Mouse (Mus musculus) thymus, postnatal 0 days (tissue): ENCODE measurements around the gene Stpg1. TPM values are rescaled to one million over a fixed set of nuclear protein-coding genes. Genes with fewer than 3 reads are reported as not detected.

ENCODE experiments used
- DNase-seq: peaks from one replicate; pipeline ENCODE4 v3.0.0-alpha.2; 2015; ENCODE audit warnings: low spot score
- polyA plus RNA-seq: library from polyadenylated mRNA; unstranded; fragments of >200 nt; fragmentation: Nextera tagmentation; extraction: Ambion mirVana; gene quantifications from 2 replicates; pipeline ENCODE4 v1.2.1, GENCODE M21; 2015

Gene Stpg1
- 0.55 and 0.93 TPM in 2 replicates for polyA plus RNA-seq

DNA sequence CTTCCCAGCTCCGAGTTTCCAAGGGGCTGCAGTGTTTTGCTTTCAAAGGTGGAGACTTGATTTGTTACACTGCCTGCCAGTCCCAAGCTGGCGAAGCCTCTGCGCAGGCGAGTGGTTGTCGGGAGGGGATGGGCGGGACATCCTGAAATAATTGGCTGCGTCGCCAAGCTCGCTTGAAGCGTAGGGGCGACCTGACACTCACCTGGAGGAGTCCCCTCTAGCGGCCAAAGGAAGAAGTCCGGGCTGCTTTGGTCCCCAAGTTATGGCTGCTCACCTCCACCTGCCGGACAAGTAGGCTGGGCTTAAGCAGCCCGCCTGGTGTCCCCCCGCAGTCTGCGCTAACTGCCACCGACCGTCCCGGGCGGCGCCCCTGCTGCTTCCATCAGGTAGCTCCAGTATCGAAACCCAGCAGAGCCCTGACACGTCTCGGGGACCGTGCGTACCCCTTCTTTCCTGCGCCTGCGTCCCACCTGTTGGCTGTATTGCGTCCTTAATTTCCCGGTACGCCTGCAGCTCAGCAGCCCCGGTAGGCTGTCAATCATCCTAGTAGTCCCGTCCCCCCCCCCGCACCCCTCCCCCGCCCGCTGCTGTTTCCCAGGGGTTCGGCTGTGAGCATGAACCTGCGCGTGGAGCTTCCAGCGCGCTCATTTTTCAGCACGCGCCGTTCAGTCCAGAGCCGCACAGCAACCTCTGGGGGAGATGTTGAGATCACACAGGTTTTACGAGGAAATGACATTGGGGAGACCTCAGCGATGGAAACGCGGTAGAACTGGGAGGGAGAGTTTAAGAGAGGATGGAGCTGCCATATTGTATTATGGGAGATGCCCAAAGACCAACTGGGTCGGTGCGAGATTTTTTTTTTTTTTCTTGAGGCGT is at the start of gene Stpg1, which contains the start of gene Nipal3:
Gene Stpg1 (plus strand): TSS at position 270 of the 876 bp plus-strand sequence.
Gene Nipal3 (minus strand): TSS at position 518 of the 876 bp plus-strand sequence.
- DNase-seq: peak; percentile 94

DNA sequence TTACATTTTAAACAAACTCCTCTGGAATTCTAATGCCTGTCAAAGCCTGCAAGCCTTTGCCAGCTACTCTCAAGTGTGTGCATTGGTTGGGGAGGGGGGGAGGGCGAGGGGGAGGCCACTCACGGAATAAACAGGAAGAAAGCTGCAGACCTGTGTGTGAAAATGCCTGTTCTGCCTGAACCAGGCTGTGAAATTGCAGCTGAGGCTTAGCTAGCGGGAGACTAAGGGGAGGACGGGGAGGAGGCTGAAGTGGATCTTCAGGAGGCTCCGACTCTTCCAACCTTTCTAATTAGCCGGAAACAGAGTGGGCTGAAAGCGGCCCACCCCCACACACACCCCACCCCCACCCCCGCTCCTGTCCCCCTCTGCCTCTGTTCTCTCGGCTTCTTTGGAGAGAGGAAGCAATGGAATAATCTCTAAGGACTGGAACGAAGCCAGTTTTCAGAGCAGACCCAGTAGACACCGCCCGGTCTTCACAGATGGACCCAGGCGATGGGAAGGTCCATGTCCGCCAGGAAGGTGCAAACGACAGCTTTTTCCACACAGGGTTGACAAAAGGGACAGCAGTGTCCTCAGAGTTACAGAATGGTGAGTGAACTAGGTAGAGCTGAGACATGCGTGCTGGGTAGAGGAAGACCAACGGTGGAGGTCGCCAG is 43.1 kb upstream of the Stpg1 start:
- DNase-seq: no peak

DNA sequence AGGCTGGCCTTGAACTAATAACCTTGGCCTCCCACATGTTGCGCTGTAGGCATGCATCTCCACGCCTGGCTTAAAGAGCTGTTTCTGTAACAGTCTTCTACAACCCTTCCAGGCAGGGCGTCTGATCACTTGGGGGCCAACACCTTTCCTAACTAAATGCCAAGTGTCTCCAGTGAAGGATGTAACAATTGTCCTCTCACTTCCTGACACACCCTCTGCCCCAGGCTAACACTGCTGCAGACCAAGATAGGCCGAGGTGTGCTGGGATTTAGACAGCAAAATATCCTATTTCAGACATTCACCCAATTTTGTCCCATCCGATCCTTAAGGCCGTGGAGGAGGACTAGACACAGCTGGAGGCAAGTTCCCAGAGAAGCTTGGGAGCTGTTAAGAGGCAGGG is 41.4 kb upstream of the Stpg1 start:
- no peak for DNase-seq

DNA sequence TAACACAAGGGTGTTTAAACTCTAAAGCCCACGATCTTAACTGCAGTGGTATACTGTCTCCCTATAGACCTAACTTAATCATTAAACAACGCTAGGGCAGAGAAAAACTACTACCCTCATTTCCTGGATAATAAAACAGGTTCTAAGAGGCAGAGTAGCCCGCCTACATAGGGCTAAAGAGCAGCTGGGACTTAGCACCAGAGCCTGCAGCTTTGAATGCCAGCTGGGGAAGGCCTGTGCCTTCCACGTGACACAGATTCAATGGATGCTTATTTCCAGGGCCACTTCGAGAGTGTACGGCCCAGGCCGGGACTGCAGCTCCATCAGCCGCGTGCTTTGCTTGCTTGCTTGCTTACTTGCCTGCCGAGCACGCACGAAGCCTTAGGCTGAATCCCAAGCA is 41.0 kb upstream of the Stpg1 start:
- DNase-seq: no peak

DNA sequence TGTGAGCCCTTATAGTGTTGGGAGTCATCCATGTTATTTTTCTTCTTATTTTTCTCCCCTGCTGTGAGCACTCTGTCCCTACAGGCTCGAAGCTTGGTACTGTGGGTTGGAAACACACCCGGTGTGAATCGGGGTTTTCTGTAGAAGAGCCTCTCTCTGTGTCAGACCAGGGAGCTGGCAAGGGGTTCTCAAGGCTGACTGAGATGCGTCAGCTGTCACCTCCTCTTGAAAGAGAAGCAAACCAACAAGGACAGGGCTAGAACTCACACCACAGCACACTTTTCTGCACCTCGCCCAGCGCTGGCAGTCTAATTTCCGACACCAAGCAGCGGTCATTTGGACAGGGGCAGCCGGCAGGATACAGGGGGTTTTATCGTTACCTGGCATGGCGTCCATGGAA is 31.2 kb upstream of the Stpg1 start:
- no peak for DNase-seq

DNA sequence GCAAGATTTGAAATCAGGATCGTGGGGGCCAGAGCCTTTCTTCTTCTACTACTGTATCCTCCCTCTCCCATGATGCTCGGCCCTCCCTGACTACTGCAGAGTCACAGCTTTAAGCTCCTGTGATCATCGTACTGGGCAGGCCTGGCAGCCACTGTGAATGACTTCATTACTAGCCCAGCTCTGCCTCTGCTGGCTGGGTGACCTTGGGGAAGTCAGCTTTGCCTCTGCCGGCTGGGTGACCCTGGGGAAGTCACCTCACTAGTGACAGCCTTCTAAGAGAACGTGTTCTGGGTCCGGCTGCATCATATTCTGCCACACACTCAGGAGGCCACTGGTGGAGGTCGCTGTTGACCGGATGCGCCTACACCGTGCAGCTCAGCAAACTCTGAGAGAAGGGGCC is 16.7 kb upstream of the Stpg1 start:
- DNase-seq: no peak

DNA sequence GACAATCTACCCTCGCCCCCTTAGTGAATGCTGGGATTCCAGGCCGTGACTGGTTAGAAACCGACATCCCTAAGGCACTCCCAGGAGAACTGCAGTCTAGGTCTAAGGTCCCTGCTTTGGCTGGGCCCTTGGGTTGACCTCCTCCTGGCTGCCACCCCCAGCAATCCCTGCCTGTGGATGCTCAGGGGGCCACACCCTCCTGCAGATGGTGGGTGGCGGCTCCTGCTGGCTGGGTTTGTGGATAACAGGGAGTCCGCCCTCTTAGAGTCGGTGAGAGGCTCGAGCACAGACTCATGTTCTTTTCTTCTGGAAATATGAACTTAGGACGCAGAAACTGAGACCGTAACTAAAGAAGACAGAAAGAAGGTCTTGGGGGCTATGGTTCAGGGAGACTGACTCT is 14.2 kb upstream of the Stpg1 start:
- no peak for DNase-seq

DNA sequence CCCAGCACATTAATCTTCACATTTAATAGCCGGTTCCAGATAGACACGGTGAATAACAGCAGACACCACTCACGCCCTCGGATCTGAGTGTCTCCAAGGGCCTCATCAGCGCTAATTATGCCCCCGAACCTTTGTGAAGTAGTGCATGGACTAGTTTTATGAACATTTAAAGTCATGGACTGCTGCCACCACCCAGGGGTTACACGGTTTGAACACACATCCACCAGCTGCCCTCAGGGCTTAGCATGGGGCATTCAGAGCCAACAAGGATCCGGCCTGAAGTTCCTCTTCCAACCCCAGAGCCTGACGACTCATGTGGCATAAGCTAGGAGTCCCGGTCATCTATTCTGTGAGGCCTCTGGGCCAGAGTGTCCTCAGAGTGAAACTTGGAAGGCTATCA is 9.5 kb upstream of the Stpg1 start:
- DNase-seq: no peak

DNA sequence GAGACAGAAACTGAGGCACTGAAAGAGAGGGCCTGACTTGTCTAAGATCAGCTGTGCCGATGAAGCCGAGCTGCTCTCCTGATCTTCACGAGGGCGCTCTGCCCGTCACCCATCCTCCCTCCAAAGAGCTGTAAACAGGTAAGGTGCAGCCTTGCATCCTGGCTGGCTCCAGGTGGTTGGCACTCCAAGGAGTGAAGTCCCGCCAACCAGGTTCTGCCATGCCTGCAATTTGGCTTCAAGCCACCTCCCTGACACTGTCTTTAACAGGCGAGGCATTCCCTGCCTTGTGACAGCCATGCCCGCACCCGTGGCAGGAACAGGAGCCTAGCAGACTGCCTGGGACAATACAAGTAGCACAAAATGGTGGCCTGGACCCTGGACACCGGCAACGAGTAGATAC is 8.2 kb upstream of the Stpg1 start:
- DNase-seq: no peak

DNA sequence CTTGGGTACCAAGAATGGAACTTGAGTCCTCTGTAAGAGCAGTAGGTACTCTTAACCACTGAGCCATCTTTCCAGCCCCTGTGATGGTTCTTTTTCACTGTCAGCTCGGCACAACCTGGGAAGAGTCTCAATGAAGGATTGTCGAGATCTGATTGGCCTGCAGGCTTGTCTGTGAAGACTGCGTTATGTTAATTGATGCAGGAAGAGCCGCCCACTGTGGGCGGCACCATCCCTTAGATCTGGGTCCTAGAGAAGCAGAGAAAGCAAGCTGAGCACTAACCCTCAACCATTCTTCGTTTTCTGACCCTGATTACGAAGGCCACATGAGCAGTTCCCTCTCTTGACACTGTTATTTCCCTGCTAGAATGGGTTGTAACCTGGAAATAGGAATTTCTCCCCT is 5.3 kb upstream of the Stpg1 start:
- no peak for DNase-seq

DNA sequence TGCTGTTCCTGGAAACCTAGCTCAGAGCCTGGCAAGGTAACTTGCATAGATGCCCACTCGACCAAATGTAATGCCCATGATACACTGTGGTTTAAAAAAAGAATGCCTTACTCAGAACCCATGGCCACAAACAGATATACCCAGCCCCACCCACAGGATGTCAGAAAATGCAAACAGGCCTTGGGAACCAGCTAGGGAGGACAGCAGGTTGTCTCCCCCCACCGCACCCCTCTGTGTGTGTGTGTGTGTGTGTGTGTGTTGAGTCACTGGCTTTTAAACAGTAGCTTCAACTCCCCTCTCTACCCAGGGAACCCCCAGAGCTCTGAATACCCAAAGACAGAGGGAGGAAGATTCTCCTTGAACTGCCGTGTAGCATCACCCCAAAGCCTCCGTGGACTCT is 1.3 kb upstream of the Stpg1 start:
- DNase-seq: no peak

DNA sequence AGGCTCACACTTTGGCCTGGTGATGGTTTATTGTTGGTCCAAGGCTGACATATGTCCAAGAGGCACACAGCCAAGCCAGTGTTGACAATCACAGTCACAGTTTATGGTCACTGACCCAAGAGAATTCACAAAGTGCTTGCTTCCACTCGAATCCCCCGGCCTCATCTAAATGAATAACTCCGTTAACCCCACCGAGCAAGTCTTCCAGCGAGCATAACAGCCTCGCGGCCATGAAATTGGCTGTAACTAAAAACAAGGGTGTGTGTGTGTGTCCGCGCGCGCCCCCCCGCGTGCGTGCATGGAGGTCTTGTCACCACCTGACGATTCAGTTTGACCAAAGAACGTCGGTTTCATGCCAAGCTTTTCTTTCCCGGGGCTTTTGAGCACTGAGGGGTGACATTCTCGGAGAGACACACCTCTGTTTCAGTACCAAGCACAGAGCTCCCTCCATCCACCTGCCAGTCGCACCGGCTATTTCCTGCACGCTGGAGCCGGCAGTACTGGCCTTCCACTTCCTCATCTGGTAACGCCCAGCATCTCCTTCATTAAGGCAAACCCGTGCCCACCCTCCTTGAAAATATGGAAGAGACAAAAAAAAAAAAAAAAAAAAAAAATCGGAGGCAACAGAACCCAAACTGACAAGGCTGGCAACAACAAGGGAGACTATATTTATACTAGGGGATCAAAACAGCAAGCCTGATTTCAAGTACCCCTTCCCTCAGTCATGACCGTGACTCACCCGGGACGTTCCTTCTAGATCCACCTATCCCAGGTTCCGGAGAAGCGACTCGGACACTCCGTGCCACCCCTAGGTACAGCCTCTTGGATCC is 684 bp upstream of the Stpg1 start:
- peak; percentile 35 for DNase-seq

DNA sequence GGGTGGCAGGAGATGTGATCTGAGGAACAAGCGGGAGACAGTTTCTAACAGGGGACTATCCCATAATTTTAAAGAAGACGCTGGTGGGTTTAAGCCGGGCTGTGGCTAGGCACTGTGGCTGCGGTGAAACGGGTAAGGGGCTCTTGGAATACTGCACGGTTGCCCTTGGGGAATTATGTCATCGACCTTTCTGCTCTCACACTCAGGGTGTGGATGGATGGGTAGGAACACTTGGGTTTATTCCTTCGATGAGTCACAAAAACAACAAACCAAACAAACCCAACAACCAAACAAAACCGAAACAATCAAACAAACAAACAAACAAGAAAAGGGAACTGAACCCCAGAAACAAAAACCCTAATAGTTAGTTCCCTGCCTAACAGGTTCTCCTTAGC is 804 bp downstream of the Stpg1 start:
- no peak for DNase-seq

DNA sequence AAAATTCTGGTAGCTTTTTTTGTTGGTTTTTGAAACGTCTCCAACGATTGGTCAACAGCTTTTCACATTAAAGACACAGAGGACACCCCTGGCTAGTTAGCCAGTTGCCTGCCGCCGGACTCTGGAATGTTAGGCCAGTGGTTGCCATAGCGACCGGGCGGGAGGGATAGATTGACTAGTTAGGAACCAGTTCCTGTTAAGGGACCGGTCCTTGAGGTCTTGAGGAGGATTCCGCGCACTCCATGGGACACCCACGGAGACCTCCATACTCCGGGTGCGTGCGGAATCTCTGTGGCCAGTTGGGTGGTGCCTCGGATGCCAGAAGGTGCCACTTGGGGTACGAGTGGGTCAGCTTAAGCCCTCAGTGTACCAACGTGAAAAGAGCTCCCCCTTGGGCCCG is 1.2 kb downstream of the Stpg1 start:
- no peak for DNase-seq

DNA sequence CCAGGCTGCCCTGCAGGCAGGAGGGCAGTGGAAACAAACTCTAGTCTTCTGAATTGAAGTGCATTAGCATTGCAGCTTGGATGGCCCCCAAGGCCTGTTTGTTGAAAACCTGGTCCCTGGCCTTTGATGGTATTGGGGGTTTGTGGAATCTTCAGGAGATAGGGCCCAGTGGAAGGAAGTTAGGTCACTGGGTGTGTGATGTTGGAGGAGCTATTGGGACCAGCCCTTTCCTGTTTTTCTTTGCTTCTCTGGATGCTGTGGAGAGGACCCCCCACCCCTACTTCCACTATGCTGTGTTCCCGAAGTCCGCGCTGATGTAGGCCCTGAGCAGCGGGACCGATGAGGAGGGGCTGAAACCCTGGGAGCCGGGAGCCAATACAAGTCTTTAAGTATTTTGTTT is 3.5 kb downstream of the Stpg1 start:
- DNase-seq: no peak

DNA sequence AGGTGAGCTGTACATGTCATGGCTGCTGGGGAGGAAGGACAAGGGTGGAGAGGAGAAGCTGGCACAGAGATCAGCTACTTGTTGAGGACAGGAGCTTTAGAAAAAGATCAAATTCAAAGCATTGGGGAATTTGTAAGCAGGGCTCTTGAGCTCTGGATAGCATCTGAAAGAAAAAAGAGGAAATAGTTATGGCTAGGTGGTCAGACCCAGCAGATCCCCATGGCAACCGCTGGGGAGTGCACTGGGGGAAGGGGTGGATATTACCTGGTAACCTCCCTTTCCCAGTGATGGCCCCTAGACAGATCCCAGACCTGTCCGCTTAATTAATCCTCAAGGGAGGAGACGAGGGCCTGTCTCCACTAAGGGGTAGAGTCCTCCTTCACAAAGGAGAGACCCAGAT is 5.2 kb downstream of the Stpg1 start:
- DNase-seq: no peak

DNA sequence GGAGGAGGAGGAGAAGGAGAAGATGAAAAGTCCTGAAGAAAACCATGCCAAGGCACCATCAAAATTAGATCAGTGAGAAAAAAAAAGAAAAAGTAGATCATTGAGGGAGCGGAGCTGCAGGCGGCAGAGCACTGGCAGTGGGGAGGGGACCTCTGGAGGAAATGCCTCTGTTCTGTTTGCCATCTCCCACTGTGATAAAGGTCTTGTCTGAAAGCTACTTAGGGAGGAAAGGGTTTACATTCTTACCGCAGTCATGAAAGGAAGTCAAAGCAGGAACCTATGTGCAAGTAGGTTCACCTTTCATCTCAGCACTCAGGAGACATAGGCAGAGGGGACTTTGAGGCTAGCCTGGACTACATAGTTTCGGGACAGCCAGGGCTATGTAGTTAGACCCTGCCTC is 7.0 kb downstream of the Stpg1 start:
- DNase-seq: peak; percentile 33

DNA sequence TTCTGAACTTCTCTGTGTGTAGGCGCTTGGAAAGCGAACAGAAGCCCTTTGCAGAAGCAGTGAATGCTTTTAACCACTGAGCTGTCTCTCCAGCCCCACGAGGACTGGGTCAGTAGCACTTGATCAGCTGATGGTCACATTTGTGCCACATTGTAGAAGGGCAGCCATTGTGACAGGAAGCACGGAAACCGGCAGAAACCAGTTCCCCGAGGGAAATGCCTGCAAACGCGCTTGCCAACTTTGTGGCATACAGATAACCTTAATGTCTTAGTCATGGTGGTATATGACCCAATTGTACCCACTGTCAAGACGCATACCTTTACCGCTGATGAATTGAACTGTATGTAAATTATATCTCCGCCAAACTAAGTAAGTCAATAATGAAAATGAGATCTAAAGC is 11.2 kb downstream of the Stpg1 start:
- no peak for DNase-seq

DNA sequence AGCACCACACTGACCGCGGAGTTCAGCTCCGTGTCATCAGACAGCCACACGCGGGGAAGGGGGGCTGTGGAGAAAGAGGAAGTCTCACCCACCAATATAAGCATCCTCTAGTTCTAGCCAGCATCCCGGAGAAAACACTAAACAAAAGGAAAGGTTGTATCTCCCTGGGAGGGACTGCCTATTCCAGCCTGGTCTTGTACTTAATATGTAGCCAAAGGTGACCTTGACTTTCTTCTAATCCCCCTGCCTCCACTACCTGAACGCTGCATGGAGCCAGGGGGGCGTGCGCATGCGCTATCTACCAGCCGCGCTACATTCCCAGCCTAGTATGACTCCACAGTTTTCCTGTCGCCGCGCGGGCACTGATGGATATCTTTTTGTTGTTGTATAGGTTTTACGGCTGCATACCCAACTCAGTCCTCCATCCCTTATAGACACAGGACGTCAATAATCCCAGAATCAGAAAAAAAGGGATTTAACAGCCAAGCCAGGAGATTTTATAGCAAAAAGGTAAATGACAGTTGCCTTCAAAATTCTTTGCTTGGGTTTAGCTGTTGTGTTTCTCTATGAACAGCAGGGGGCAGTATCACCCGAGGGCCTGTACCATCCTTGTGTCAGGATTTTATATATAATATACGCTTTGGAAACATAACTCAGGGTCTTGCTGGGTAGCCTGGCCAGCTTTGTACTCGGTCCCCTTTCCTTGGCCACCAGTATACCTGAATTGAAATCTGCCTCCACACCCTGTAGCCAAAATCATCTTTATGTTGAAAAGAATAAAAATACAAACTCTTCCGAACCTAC is 13.2 kb downstream of the Stpg1 start:
- DNase-seq: peak; percentile 64

DNA sequence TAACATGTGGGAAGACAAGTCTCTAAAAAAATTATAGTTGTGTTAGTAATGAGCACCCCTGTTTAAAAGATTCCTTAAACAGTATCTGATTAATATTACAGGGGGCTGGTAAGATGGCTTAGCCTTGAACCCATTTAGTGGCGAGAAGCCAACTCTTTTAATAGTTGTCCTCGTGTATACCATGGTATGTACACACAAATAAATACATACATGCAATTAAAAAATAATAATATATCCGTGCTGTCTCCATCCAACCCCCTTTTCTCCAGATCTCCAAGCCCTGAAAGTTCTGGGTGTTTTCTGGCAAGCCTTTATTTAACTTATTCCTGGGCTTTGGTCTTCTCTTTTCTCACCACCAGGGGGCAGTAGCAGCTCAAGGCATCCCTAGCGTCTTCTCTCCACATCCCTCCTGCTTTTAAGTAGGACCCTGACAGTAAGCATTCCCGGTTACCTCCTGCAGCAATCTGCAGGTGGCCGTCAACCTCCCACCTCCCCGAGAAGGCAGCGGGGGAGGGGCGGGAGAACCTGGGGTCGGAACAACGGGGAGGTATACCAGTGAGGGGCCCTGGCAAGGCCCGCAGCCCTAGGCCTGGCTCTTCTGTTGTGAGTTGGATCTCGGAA is 13.9 kb downstream of the Stpg1 start:
- DNase-seq: peak; percentile 73

DNA sequence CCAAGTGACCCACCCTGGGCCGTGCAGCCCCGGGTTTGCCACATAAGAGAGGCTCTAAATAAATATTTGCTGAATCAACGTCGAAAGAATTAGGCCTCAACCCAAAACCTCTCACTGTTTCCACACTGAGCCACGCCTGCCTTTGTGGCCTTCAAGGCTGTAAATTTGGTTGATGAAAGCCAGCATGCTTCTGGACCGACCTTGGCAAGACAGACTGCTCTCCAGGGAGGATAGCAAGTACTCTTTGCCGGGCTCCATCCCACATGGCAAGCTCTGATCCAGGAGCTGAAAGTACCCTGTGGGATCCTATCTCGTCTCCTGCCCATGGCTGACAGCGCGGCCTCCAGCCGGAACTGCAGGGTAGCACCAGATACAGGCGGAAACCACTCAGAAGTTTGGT is 14.9 kb downstream of the Stpg1 start:
- DNase-seq: no peak
